Mouse (Mus musculus): ENCODE data around the gene Clock. TPM values are rescaled to one million over a fixed set of nuclear protein-coding genes. Genes with fewer than 3 reads are reported as not detected.

The Clock gene
- 7.9 TPM in 2 replicates for polyA plus RNA-seq (2015; fragmentation: Nextera tagmentation; extraction: Ambion mirVana)

- WGBS, result under 1% methylated on average over 102 of the region's 104 CpGs
Measured at GRCm38 (mm10) chr5:76304452-76305341, at the start of gene Clock. TSS of gene Clock (minus strand) at chr5:76304792.

GRCm38 (mm10) chr5:76351953-76352611 is 47.5 kb upstream of the Clock start:
- TF ChIP-seq CTCF (IDR thresholded peaks at IDR 0.05; ENCODE audit: low read depth), result no peak
- H3K9me3 ChIP-seq (replicated peaks; ENCODE audit: low read length), result no peaks in the 10 kb centered on the region
- DNase-seq (ENCODE audit: low spot score) (no peak), ATAC-seq (replicated peaks; ENCODE audit: low FRiP score, low read depth) (no peak)
- WGBS, result 42% methylated on average over 7 of the region's 7 CpGs
- H3K36me3 ChIP-seq (ENCODE audit: insufficient read depth, low read length), result no peaks in the 10 kb centered on the region
- no peaks in the 10 kb centered on the region for H3K27me3 ChIP-seq (ENCODE audit: insufficient read depth, low read length)
- no peak overlapping the region for H3K27ac ChIP-seq
- no peak overlapping the region for H3K9ac ChIP-seq (ENCODE audit: low read depth, low read length)
- no peaks in the 10 kb centered on the region for H3K4me1 ChIP-seq (replicated peaks; ENCODE audit: insufficient read depth, low read length)
- no peak overlapping the region for H3K4me3 ChIP-seq (replicated peaks; ENCODE audit: low read depth, low read length)
- H3K4me2 ChIP-seq (ENCODE audit: low read length), result no peak overlapping the region

More at GRCm38 (mm10) chr5:76304452-76305341, at the start of gene Clock:
- Histone ChIP-seq H3K4me2 (ENCODE audit: low read length) (peak within 1 kb of the TSS; percentile 79), H3K27ac (peak within 1 kb of the TSS; percentile 96), H3K9ac (ENCODE audit: low read depth, low read length) (peak within 1 kb of the TSS; percentile 94), H3K36me3 (ENCODE audit: insufficient read depth, low read length) (no peaks in the 10 kb centered on the region), H3K4me3 (replicated peaks; ENCODE audit: low read depth, low read length) (peak within 1 kb of the TSS; percentile 100), H3K27me3 (ENCODE audit: insufficient read depth, low read length) (no peaks in the 10 kb centered on the region), H3K4me1 (replicated peaks; ENCODE audit: insufficient read depth, low read length) (0 out of 2 replicates have a peak, but pooled peaks cover 10% of the 10 kb centered on the region), H3K9me3 (replicated peaks; ENCODE audit: low read length) (no peaks in the 10 kb centered on the region)
- no peak for TF ChIP-seq CTCF (IDR thresholded peaks at IDR 0.05; ENCODE audit: low read depth)
- peak; percentile 75 for ATAC-seq (replicated peaks; ENCODE audit: low FRiP score, low read depth)
- DNase-seq (ENCODE audit: low spot score), result peak; percentile 92

GRCm38 (mm10) chr5:76351537-76351936 is 46.9 kb upstream of the Clock start:
- no peak for ATAC-seq (replicated peaks; ENCODE audit: low FRiP score, low read depth)
- 79% methylated on average over 5 of the region's 5 CpGs for WGBS
- TF ChIP-seq CTCF (IDR thresholded peaks at IDR 0.05; ENCODE audit: low read depth), result no peak

GRCm38 (mm10) chr5:76346137-76346536 is 41.5 kb upstream of the Clock start:
- Histone ChIP-seq H3K4me1 (replicated peaks; ENCODE audit: insufficient read depth, low read length) (no peaks in the 10 kb centered on the region), H3K9me3 (replicated peaks; ENCODE audit: low read length) (no peaks in the 10 kb centered on the region), H3K4me3 (replicated peaks; ENCODE audit: low read depth, low read length) (no peak overlapping the region), H3K27me3 (ENCODE audit: insufficient read depth, low read length) (no peaks in the 10 kb centered on the region), H3K27ac (no peak overlapping the region), H3K9ac (ENCODE audit: low read depth, low read length) (no peak overlapping the region), H3K4me2 (ENCODE audit: low read length) (no peak overlapping the region), H3K36me3 (ENCODE audit: insufficient read depth, low read length) (no peaks in the 10 kb centered on the region)
- no peak for DNase-seq (ENCODE audit: low spot score)
- 47% methylated on average over 2 of the region's 2 CpGs for WGBS
- no peak for ATAC-seq (replicated peaks; ENCODE audit: low FRiP score, low read depth)
- no peak for TF ChIP-seq CTCF (IDR thresholded peaks at IDR 0.05; ENCODE audit: low read depth)

More at GRCm38 (mm10) chr5:76351537-76351936, 46.9 kb upstream of the Clock start:
- H3K27me3 ChIP-seq (ENCODE audit: insufficient read depth, low read length), result no peaks in the 10 kb centered on the region
- H3K27ac ChIP-seq, result no peak overlapping the region
- H3K4me1 ChIP-seq (replicated peaks; ENCODE audit: insufficient read depth, low read length), result no peaks in the 10 kb centered on the region
- no peaks in the 10 kb centered on the region for H3K36me3 ChIP-seq (ENCODE audit: insufficient read depth, low read length)
- H3K9ac ChIP-seq (ENCODE audit: low read depth, low read length), result no peak overlapping the region
- no peak overlapping the region for H3K4me3 ChIP-seq (replicated peaks; ENCODE audit: low read depth, low read length)
- no peak overlapping the region for H3K4me2 ChIP-seq (ENCODE audit: low read length)
- H3K9me3 ChIP-seq (replicated peaks; ENCODE audit: low read length), result no peaks in the 10 kb centered on the region
- no peak for DNase-seq (ENCODE audit: low spot score)

GRCm38 (mm10) chr5:76340931-76341330 is 36.3 kb upstream of the Clock start:
- Histone ChIP-seq H3K4me3 (replicated peaks; ENCODE audit: low read depth, low read length) (no peak overlapping the region), H3K27ac (no peak overlapping the region), H3K4me2 (ENCODE audit: low read length) (no peak overlapping the region), H3K4me1 (replicated peaks; ENCODE audit: insufficient read depth, low read length) (no peaks in the 10 kb centered on the region), H3K9ac (ENCODE audit: low read depth, low read length) (no peak overlapping the region), H3K27me3 (ENCODE audit: insufficient read depth, low read length) (no peaks in the 10 kb centered on the region), H3K36me3 (ENCODE audit: insufficient read depth, low read length) (no peaks in the 10 kb centered on the region), H3K9me3 (replicated peaks; ENCODE audit: low read length) (no peaks in the 10 kb centered on the region)
- no peak for TF ChIP-seq CTCF (IDR thresholded peaks at IDR 0.05; ENCODE audit: low read depth)
- ATAC-seq (replicated peaks; ENCODE audit: low FRiP score, low read depth), result no peak
- 32% methylated on average over 2 of the region's 2 CpGs for WGBS
- no peak for DNase-seq (ENCODE audit: low spot score)

GRCm38 (mm10) chr5:76337100-76337499 is 32.5 kb upstream of the Clock start:
- ATAC-seq (replicated peaks; ENCODE audit: low FRiP score, low read depth), result no peak
- TF ChIP-seq CTCF (IDR thresholded peaks at IDR 0.05; ENCODE audit: low read depth), result no peak
- Histone ChIP-seq H3K4me1 (replicated peaks; ENCODE audit: insufficient read depth, low read length) (no peaks in the 10 kb centered on the region), H3K9me3 (replicated peaks; ENCODE audit: low read length) (no peaks in the 10 kb centered on the region), H3K4me3 (replicated peaks; ENCODE audit: low read depth, low read length) (no peak overlapping the region), H3K36me3 (ENCODE audit: insufficient read depth, low read length) (no peaks in the 10 kb centered on the region), H3K4me2 (ENCODE audit: low read length) (no peak overlapping the region), H3K9ac (ENCODE audit: low read depth, low read length) (no peak overlapping the region), H3K27ac (no peak overlapping the region), H3K27me3 (ENCODE audit: insufficient read depth, low read length) (no peaks in the 10 kb centered on the region)
- WGBS, result 86% methylated on average over 8 of the region's 8 CpGs
- DNase-seq (ENCODE audit: low spot score), result no peak

All from kidney, postnatal 0 days (tissue).